Mouse (Mus musculus) stomach, postnatal 0 days (tissue): Measurements from ENCODE around the gene Tns3. TPM values are rescaled to one million over a fixed set of nuclear protein-coding genes. Genes with fewer than 3 reads are reported as not detected.
A peak's percentile ranks its signal among the peaks of the same experiment; 100 is the strongest.

Experiments
- ATAC-seq: fragments of 200-750 bp; cut with Nextera tagmentation; 2 replicates; pipeline ENCODE4 v1.8.0; 2017; ENCODE audit not compliant: low FRiP score, low TSS enrichment
- DNase-seq: peaks from one replicate; pipeline ENCODE4 v3.0.0-alpha.2; 2016; ENCODE audit warnings: low spot score
- H3K27ac ChIP-seq: fragments of 300-500 bp; sonication (generic); replicated peaks from 2 replicates; pipeline ENCODE4 v1.5.1; 2014; ENCODE audit warnings: mild to moderate bottlenecking, control low read depth
- H3K27me3 ChIP-seq: fragments of 300-500 bp; sonication (generic); 2 replicates; pipeline ENCODE4 v1.6.1; 2014; ENCODE audit warnings: low read length; ENCODE audit not compliant: control insufficient read depth, insufficient read depth
- H3K36me3 ChIP-seq: fragments of 300-500 bp; sonication (generic); 2 replicates; pipeline ENCODE4 v1.6.1; 2014; ENCODE audit warnings: low read length, mixed read lengths; ENCODE audit not compliant: control insufficient read depth, insufficient read depth
- H3K4me1 ChIP-seq: fragments of 300-500 bp; sonication (generic); replicated peaks from 2 replicates; pipeline ENCODE4 v1.6.1; 2014; ENCODE audit warnings: antibody characterized with exemption; ENCODE audit not compliant: control insufficient read depth, insufficient read depth
- H3K4me2 ChIP-seq: fragments of 300-500 bp; sonication (generic); replicated peaks from 2 replicates; pipeline ENCODE4 v1.6.1; 2014; ENCODE audit warnings: low read depth, mild to moderate bottlenecking, control low read depth, moderate library complexity
- H3K4me3 ChIP-seq: fragments of 300-500 bp; sonication (generic); 2 replicates; pipeline ENCODE4 v1.5.1; 2014; ENCODE audit warnings: low read depth, low read length, control low read depth
- H3K9ac ChIP-seq: fragments of 300-500 bp; sonication (generic); 2 replicates; pipeline ENCODE4 v1.6.1; 2014; ENCODE audit warnings: mild to moderate bottlenecking, low read length, control low read depth, mixed read lengths
- H3K9me3 ChIP-seq: fragments of 300-500 bp; sonication (generic); 2 replicates; pipeline ENCODE4 v1.6.1; 2016; ENCODE audit warnings: low read length; ENCODE audit not compliant: control insufficient read depth
- CTCF ChIP-seq: IDR thresholded peaks from 2 replicates; pipeline ENCODE4 v1.5.1; 2016; ENCODE audit warnings: antibody characterized with exemption, low read depth, mild to moderate bottlenecking, moderate library complexity
- EP300 ChIP-seq: optimal IDR thresholded peaks from 2 replicates; pipeline ENCODE3; 2016; ENCODE audit warnings: antibody characterized with exemption
- WGBS: fragments of 180-500 bp; shearing (Covaris S2); extraction: QIAGEN DNeasy Blood & Tissue Kit; methylation state at CpG from one replicate; pipeline ENCODE4 v1.1.7; 2014; 5-methylcytosine and 5-hydroxymethylcytosine counted together
- polyA plus RNA-seq: library from polyadenylated mRNA; unstranded; fragments of >200 nt; fragmentation: Nextera tagmentation; extraction: Ambion mirVana; gene quantifications from 2 replicates; pipeline ENCODE4 v1.2.1, GENCODE M21; 2015

Tns3 gene
- polyA plus RNA-seq, 1 experiment from 2014 or later, result 10.4 TPM

- Histone ChIP-seq H3K4me2 (peak overlapping the region; percentile 88), H3K27ac (no peak overlapping the region; the same call in 1 of the 2 replicates), H3K9me3 (no peaks in the 10 kb centered on the region), H3K27me3 (no peaks in the 10 kb centered on the region), H3K9ac (peak overlapping the region; percentile 95), H3K4me3 (peak overlapping the region; percentile 84), H3K4me1 (peaks cover 2% of the 10 kb centered on the region; the same call in 1 of the 2 replicates), H3K36me3 (no peaks in the 10 kb centered on the region)
- WGBS, result 34% methylated on average over 5 of the region's 5 CpGs
- TF ChIP-seq EP300 (no peak), CTCF (no peak)
- no peak; the same call in none of the 2 replicates for ATAC-seq
- DNase-seq, result no peak
Measured at GRCm38 (mm10) chr11:8664797-8665196, 462 bp upstream of the Tns3 start.

GRCm38 (mm10) chr11:8663444-8664392, 617 bp downstream of the Tns3 start:
- Histone ChIP-seq H3K27me3 (no peaks in the 10 kb centered on the region), H3K27ac (peak overlapping the region; percentile 95), H3K4me2 (peak overlapping the region; percentile 88), H3K4me1 (peaks cover 2% of the 10 kb centered on the region; the same call in 1 of the 2 replicates), H3K36me3 (no peaks in the 10 kb centered on the region), H3K9me3 (no peaks in the 10 kb centered on the region), H3K9ac (peak overlapping the region; percentile 95), H3K4me3 (peak overlapping the region; percentile 84)
- DNase-seq, result peak; percentile 88
- no peak for TF ChIP-seq EP300
- TF ChIP-seq CTCF, result no peak
- ATAC-seq, result peak; percentile 91
- under 1% methylated on average over 44 of the region's 52 CpGs for WGBS

GRCm38 (mm10) chr11:8662706-8663429, 1.5 kb downstream of the Tns3 start:
- H3K27ac ChIP-seq, result peak overlapping the region; percentile 95
- H3K9ac ChIP-seq, result peak overlapping the region; percentile 95; the same call in 1 of the 2 replicates
- peaks cover 2% of the 10 kb centered on the region; the same call in 1 of the 2 replicates for H3K4me1 ChIP-seq
- peak overlapping the region; percentile 84 for H3K4me3 ChIP-seq
- H3K9me3 ChIP-seq, result no peaks in the 10 kb centered on the region
- no peak for TF ChIP-seq CTCF
- no peak for TF ChIP-seq EP300
- WGBS, result 14% methylated on average over 4 of the region's 4 CpGs
- DNase-seq, result peak; percentile 53
- no peaks in the 10 kb centered on the region for H3K36me3 ChIP-seq
- H3K27me3 ChIP-seq, result no peaks in the 10 kb centered on the region
- peak overlapping the region; percentile 88 for H3K4me2 ChIP-seq
- no peak for ATAC-seq

GRCm38 (mm10) chr11:8660951-8661350, 3.4 kb downstream of the Tns3 start:
- H3K9ac ChIP-seq, result no peak overlapping the region
- H3K36me3 ChIP-seq, result no peaks in the 10 kb centered on the region
- WGBS, result 70% methylated on average over 4 of the region's 4 CpGs
- no peak for DNase-seq
- H3K9me3 ChIP-seq, result no peaks in the 10 kb centered on the region
- ATAC-seq, result no peak
- no peak overlapping the region for H3K27ac ChIP-seq
- H3K4me1 ChIP-seq, result peaks cover 2% of the 10 kb centered on the region; the same call in 1 of the 2 replicates
- no peak overlapping the region for H3K4me2 ChIP-seq
- TF ChIP-seq CTCF (no peak), EP300 (no peak)
- no peak overlapping the region for H3K4me3 ChIP-seq
- no peaks in the 10 kb centered on the region for H3K27me3 ChIP-seq

GRCm38 (mm10) chr11:8659851-8660250, 4.5 kb downstream of the Tns3 start:
- Histone ChIP-seq H3K9ac (no peak overlapping the region), H3K27me3 (no peaks in the 10 kb centered on the region), H3K4me2 (no peak overlapping the region), H3K4me3 (no peak overlapping the region), H3K9me3 (no peaks in the 10 kb centered on the region), H3K36me3 (no peaks in the 10 kb centered on the region), H3K27ac (0 out of 2 replicates have a peak overlapping the region, but pooled peaks have one; percentile 6), H3K4me1 (peaks cover 1% of the 10 kb centered on the region; the same call in 1 of the 2 replicates)
- DNase-seq (no peak), ATAC-seq (no peak)
- TF ChIP-seq EP300, result no peak
- no peak for TF ChIP-seq CTCF
- 39% methylated on average over 9 of the region's 9 CpGs for WGBS
